Mouse (Mus musculus): ENCODE measurements around the gene Dlgap1.

DNA sequence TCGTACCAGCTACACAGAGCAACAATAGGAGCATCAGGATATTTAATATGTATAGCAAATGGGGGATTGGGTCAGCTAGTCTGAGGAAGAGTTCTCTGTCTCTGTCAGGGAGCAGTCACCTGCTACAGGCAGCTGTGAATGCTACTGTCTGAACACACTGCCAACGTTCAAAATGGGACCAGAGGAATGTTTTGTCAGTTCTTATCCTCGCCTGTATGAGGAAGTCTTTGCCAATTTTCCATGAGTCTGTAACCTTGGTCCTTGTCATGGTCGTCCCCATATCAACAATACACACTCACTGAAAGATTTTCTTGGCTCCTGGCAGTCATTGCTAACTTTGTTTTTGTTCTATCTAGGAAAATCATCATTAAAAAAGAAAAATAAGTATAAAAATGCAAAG, 51.5 kb downstream of the Dlgap1 start:
- TF ChIP-seq CTCF (IDR thresholded peaks at IDR 0.05; ENCODE audit: low read depth) (no peak), EP300 (IDR thresholded peaks at IDR 0.05; ENCODE audit: low read depth) (no peak)
